Mouse (Mus musculus) erythroblast, embryonic 14.5 days (primary cell): ENCODE measurements at regions not wholly inside any gene's neighbourhood (a gene's known extent, or its start where the extent isn't known, plus 50 kb on each side); places are given as distances from the start of the nearest gene placed in this dataset.

Source experiments
- H3K27me3 ChIP-seq: 2 replicates; pipeline ENCODE4 v1.6.1; 2012; ENCODE audit warnings: inconsistent platforms; ENCODE audit not compliant: control insufficient read depth
- H3K36me3 ChIP-seq: 2 replicates; pipeline ENCODE4 v1.6.1; 2012; ENCODE audit warnings: mild to moderate bottlenecking, inconsistent platforms; ENCODE audit not compliant: control insufficient read depth
- H3K4me1 ChIP-seq: 2 replicates; pipeline ENCODE4 v1.6.1; 2012; ENCODE audit warnings: inconsistent platforms; ENCODE audit not compliant: control insufficient read depth
- H3K4me3 ChIP-seq: replicated peaks from 2 replicates; pipeline ENCODE3; 2012; ENCODE audit warnings: moderate library complexity, mild to moderate bottlenecking, inconsistent platforms
- H3K9me3 ChIP-seq: 2 replicates; pipeline ENCODE4 v1.6.1; 2012; ENCODE audit warnings: low read length, inconsistent platforms, mixed read lengths; ENCODE audit not compliant: control insufficient read depth
- GATA1 ChIP-seq: IDR thresholded peaks from 2 replicates; pipeline ENCODE4 v1.6.1; 2012; ENCODE audit warnings: low read length, inconsistent platforms, mixed read lengths
- TAL1 ChIP-seq: IDR thresholded peaks from 3 replicates; pipeline ENCODE4 v1.6.1; 2012; ENCODE audit warnings: low read length, inconsistent platforms, mixed read lengths

- no peaks in the 10 kb centered on the region for H3K4me1 ChIP-seq
- TF ChIP-seq TAL1 = no peak
- no peak for TF ChIP-seq GATA1
- H3K9me3 ChIP-seq = no peaks in the 10 kb centered on the region
- H3K36me3 ChIP-seq = no peaks in the 10 kb centered on the region
- no peaks in the 10 kb centered on the region for H3K27me3 ChIP-seq
- H3K4me3 ChIP-seq = no peak overlapping the region
Measured at GRCm38 (mm10) chr2:61383744-61384295, 194.6 kb upstream of the Tank start.

GRCm38 (mm10) chr2:61379076-61379475, 199.3 kb upstream of the Tank start:
- Histone ChIP-seq H3K36me3 (no peaks in the 10 kb centered on the region), H3K9me3 (no peaks in the 10 kb centered on the region), H3K27me3 (no peaks in the 10 kb centered on the region), H3K4me3 (no peak overlapping the region), H3K4me1 (no peaks in the 10 kb centered on the region)
- no peak for TF ChIP-seq TAL1
- TF ChIP-seq GATA1 = no peak

GRCm38 (mm10) chr2:61378297-61378696, 200.1 kb upstream of the Tank start:
- no peaks in the 10 kb centered on the region for H3K9me3 ChIP-seq
- H3K4me3 ChIP-seq = no peak overlapping the region
- TF ChIP-seq GATA1 = no peak
- TF ChIP-seq TAL1 = no peak
- H3K4me1 ChIP-seq = no peaks in the 10 kb centered on the region
- no peaks in the 10 kb centered on the region for H3K36me3 ChIP-seq
- H3K27me3 ChIP-seq = no peaks in the 10 kb centered on the region

- Histone ChIP-seq H3K4me3 (no peak overlapping the region), H3K36me3 (no peaks in the 10 kb centered on the region), H3K27me3 (no peaks in the 10 kb centered on the region), H3K9me3 (no peaks in the 10 kb centered on the region), H3K4me1 (no peaks in the 10 kb centered on the region)
- no peak for TF ChIP-seq TAL1
- no peak for TF ChIP-seq GATA1
Measured at GRCm38 (mm10) chr2:61377756-61378155, 200.6 kb upstream of the Tank start.

GRCm38 (mm10) chr2:61362606-61363005, 215.8 kb upstream of the Tank start:
- no peaks in the 10 kb centered on the region for H3K9me3 ChIP-seq
- no peak overlapping the region for H3K4me3 ChIP-seq

GRCm38 (mm10) chr2:61361394-61361793, 217.0 kb upstream of the Tank start:
- Histone ChIP-seq H3K4me1 (no peaks in the 10 kb centered on the region), H3K27me3 (no peaks in the 10 kb centered on the region), H3K36me3 (no peaks in the 10 kb centered on the region), H3K9me3 (no peaks in the 10 kb centered on the region), H3K4me3 (no peak overlapping the region)
- TF ChIP-seq TAL1 = no peak

More at GRCm38 (mm10) chr2:61362606-61363005, 215.8 kb upstream of the Tank start:
- Histone ChIP-seq H3K36me3 (no peaks in the 10 kb centered on the region), H3K4me1 (no peaks in the 10 kb centered on the region), H3K27me3 (no peaks in the 10 kb centered on the region)
- TF ChIP-seq TAL1 (no peak), GATA1 (no peak)

- Histone ChIP-seq H3K4me1 (no peaks in the 10 kb centered on the region), H3K4me3 (no peak overlapping the region), H3K36me3 (no peaks in the 10 kb centered on the region), H3K9me3 (no peaks in the 10 kb centered on the region), H3K27me3 (no peaks in the 10 kb centered on the region)
- TF ChIP-seq TAL1 = no peak
- no peak for TF ChIP-seq GATA1
Measured at GRCm38 (mm10) chr2:61354104-61354503, 224.3 kb upstream of the Tank start.

GRCm38 (mm10) chr2:61347451-61347850, 230.9 kb upstream of the Tank start:
- Histone ChIP-seq H3K4me1 (no peaks in the 10 kb centered on the region), H3K4me3 (no peak overlapping the region)
- TF ChIP-seq GATA1 = no peak
- TF ChIP-seq TAL1 = no peak

GRCm38 (mm10) chr2:61346012-61346760, 232.2 kb upstream of the Tank start:
- H3K4me3 ChIP-seq = no peak overlapping the region
- H3K4me1 ChIP-seq = no peaks in the 10 kb centered on the region
- no peaks in the 10 kb centered on the region for H3K9me3 ChIP-seq
- no peaks in the 10 kb centered on the region for H3K36me3 ChIP-seq
- H3K27me3 ChIP-seq = no peaks in the 10 kb centered on the region
- no peak for TF ChIP-seq TAL1
- no peak for TF ChIP-seq GATA1

More at GRCm38 (mm10) chr2:61347451-61347850, 230.9 kb upstream of the Tank start:
- H3K9me3 ChIP-seq = no peaks in the 10 kb centered on the region
- no peaks in the 10 kb centered on the region for H3K27me3 ChIP-seq
- H3K36me3 ChIP-seq = no peaks in the 10 kb centered on the region
